Mouse (Mus musculus) liver, embryonic 11.5 days (tissue): ENCODE measurements around the gene Slit3. TPM values are rescaled to one million over a fixed set of nuclear protein-coding genes. Genes with fewer than 3 reads are reported as not detected.

Source experiments
- ATAC-seq: fragments of 200-750 bp; cut with Nextera tagmentation; replicated peaks from 2 replicates; pipeline ENCODE4 v1.8.0; 2017; ENCODE audit warnings: moderate number of reproducible peaks, mild to moderate bottlenecking, moderate TSS enrichment, moderate library complexity; ENCODE audit not compliant: low FRiP score
- DNase-seq: peaks from one replicate; pipeline ENCODE4 v3.0.0-alpha.2; 2017; ENCODE audit warnings: low spot score
- H3K27ac ChIP-seq: fragments of 300-500 bp; sonication (generic); 2 replicates; pipeline ENCODE4 v1.5.1; 2014; ENCODE audit warnings: mild to moderate bottlenecking, low read depth, low read length, control low read depth
- H3K27me3 ChIP-seq: fragments of 300-500 bp; sonication (generic); replicated peaks from 2 replicates; pipeline ENCODE4 v1.6.1; 2014; ENCODE audit warnings: low read length, mixed read lengths; ENCODE audit not compliant: control insufficient read depth, insufficient read depth
- H3K36me3 ChIP-seq: fragments of 300-500 bp; sonication (generic); 2 replicates; pipeline ENCODE4 v1.6.1; 2014; ENCODE audit warnings: mild to moderate bottlenecking, low read length, moderate library complexity, mixed read lengths; ENCODE audit not compliant: control insufficient read depth, insufficient read depth
- H3K4me1 ChIP-seq: fragments of 300-500 bp; sonication (generic); replicated peaks from 2 replicates; pipeline ENCODE4 v1.6.1; 2014; ENCODE audit warnings: low read length, mixed read lengths; ENCODE audit not compliant: control insufficient read depth, insufficient read depth
- H3K4me2 ChIP-seq: fragments of 300-500 bp; sonication (generic); 2 replicates; pipeline ENCODE4 v1.6.1; 2014; ENCODE audit warnings: mild to moderate bottlenecking, control low read depth, moderate library complexity
- H3K4me3 ChIP-seq: fragments of 300-500 bp; sonication (generic); 2 replicates; pipeline ENCODE4 v1.5.1; 2014; ENCODE audit warnings: low read depth, low read length, control low read depth
- H3K9ac ChIP-seq: fragments of 300-500 bp; sonication (generic); 2 replicates; pipeline ENCODE4 v1.6.1; 2014; ENCODE audit warnings: low read depth, low read length, control low read depth
- H3K9me3 ChIP-seq: fragments of 300-500 bp; sonication (generic); 2 replicates; pipeline ENCODE4 v1.6.1; 2016; ENCODE audit warnings: low read length, inconsistent platforms, mixed read lengths; ENCODE audit not compliant: control insufficient read depth
- WGBS: fragments of 180-500 bp; shearing (Covaris S2); extraction: QIAGEN DNeasy Blood & Tissue Kit; methylation state at CpG from one replicate; pipeline ENCODE4 v1.1.7; 2014; 5-methylcytosine and 5-hydroxymethylcytosine counted together
- polyA plus RNA-seq: library from polyadenylated mRNA; unstranded; fragments of >200 nt; fragmentation: Nextera tagmentation; extraction: Ambion mirVana; gene quantifications from 2 replicates; pipeline ENCODE4 v1.2.1, GENCODE M21; 2014

Gene Slit3
- polyA plus RNA-seq, 1 experiment from 2014 or later = 6.8 TPM

DNA sequence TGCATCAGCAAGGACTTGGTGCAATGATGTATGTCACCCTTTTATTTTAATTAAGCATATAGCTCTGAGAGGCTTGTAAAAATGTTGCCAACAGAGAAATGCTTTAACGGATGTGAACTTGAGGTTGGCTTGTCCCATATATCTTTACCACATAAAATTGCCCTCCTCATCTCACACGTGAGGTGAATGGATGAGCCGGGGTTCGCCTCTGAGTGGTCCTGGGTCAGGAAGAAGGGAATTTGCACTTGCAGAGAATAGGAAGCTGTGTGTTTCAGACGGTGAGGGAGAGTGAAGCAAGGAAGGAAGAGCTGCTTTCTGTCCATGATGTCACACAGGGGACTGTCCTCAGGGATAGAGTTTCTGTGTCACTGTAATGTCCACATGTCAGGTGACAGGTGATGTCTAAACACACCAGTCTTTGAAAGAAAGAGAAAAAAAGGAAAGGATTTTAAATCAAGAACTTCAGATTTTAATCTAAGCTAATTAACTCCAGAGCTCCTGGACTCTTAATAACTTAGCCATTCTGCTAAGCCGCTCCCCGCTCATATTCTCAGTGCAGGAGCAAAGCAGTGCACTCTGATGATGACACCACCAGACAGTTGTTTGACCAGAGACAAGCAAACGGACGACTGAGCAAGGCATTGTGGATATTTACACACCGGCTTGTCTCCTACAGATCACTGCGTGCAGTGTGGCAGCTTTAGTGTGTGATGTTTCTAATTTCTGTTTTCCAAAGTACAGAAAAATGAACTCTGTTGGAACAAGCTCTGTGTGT lies 352.0 kb downstream of the Slit3 start:
- Histone ChIP-seq H3K4me3 (no peak overlapping the region), H3K4me2 (no peak overlapping the region), H3K27ac (no peak overlapping the region), H3K9ac (no peak overlapping the region), H3K9me3 (no peaks in the 10 kb centered on the region), H3K27me3 (no peaks in the 10 kb centered on the region), H3K4me1 (no peaks in the 10 kb centered on the region; the same call in 1 of the 2 replicates), H3K36me3 (no peaks in the 10 kb centered on the region)
- 62% methylated on average over 11 of the region's 11 CpGs for WGBS
- DNase-seq (no peak), ATAC-seq (no peak)

DNA sequence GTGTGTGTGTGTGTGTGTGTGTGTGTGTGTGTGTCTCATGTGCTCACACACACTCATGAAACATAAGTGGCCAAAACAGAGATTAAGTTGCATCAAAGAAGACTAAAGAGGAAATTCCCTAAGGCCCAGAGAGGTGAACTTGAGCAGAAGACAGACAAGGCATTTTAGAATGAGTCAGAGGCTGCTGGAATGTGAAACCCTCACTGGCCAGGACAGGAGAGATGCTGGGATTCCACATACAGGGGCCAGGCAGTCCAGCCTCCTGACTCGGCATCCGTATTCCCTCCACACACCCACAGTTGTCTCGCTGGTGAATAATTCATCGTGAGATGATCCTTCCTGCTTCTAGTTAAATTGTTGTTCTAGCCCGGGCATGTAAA lies 352.6 kb downstream of the Slit3 start:
- no peaks in the 10 kb centered on the region for H3K27me3 ChIP-seq
- 0 out of 2 replicates have a peak, but pooled peaks cover under 1% of the 10 kb centered on the region for H3K9me3 ChIP-seq
- no peak overlapping the region for H3K4me2 ChIP-seq
- no peak for ATAC-seq
- H3K27ac ChIP-seq = no peak overlapping the region
- no peak for DNase-seq
- no peak overlapping the region for H3K9ac ChIP-seq
- WGBS = 79% methylated on average over 5 of the region's 5 CpGs
- H3K4me1 ChIP-seq = no peaks in the 10 kb centered on the region; the same call in 1 of the 2 replicates
- no peaks in the 10 kb centered on the region for H3K36me3 ChIP-seq
- H3K4me3 ChIP-seq = no peak overlapping the region

DNA sequence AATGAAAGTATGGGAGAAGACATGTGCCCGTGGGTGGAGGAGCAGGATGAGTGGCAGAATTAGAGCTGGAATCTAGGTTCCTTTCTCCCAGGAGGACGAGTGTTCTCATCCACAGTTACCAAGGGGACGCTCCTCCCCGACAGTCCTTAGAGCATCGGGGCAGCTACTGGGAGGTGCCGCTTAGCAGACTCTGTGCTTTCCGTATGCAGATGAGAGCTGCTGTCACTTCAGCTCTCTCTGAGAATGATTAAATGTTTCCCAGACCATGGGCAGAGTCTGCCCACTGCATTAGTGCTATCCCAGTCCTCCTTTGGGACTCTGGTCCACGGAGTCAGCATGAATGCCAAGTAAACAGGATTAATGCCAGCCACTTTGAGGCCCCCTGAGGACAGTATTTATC lies 359.1 kb downstream of the Slit3 start:
- Histone ChIP-seq H3K9me3 (0 out of 2 replicates have a peak, but pooled peaks cover 2% of the 10 kb centered on the region), H3K27ac (no peak overlapping the region), H3K9ac (no peak overlapping the region), H3K36me3 (no peaks in the 10 kb centered on the region), H3K27me3 (no peaks in the 10 kb centered on the region), H3K4me2 (no peak overlapping the region), H3K4me3 (no peak overlapping the region), H3K4me1 (peaks cover 6% of the 10 kb centered on the region; the same call in 1 of the 2 replicates)
- DNase-seq = no peak
- no peak for ATAC-seq
- 65% methylated on average over 8 of the region's 8 CpGs for WGBS

DNA sequence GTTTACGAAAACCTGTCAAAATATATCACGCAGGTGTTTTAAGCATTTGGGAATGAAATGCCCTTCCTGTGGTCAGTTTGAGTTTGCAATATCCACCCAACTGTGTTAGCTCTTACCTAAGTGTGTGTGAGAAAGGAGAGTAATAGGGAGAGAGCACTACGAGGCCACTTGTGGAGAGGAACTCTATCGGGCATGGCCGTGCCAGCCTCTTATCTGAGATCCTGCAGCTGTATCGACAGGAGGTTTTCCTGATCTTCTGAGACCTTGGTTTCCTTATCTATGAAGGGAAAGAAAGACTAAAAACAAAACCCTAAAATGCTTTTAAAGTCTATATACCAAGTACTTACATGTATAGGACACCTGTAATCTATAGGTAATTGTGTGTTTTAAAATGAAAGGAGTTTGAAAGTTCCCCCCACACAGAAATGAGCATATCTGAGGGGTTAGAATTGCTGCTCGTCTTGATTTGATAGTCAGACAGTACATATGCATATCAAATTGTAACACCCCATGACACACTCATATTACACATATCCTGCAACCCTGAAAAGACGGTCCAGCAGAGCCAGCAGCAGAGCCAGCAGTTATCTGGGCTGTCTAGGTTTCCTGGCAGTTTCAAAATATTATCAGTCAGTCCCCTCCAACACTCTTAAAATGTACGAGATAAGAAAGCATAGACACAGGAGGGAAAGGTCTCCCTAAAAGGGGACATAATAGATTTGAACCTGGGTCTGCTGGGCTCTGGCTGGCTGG lies 360.8 kb downstream of the Slit3 start:
- Histone ChIP-seq H3K9ac (no peak overlapping the region), H3K36me3 (no peaks in the 10 kb centered on the region), H3K4me3 (no peak overlapping the region), H3K4me2 (peak overlapping the region; percentile 16), H3K9me3 (0 out of 2 replicates have a peak, but pooled peaks cover 2% of the 10 kb centered on the region), H3K27ac (no peak overlapping the region), H3K4me1 (peaks cover 6% of the 10 kb centered on the region; the same call in 1 of the 2 replicates), H3K27me3 (no peaks in the 10 kb centered on the region)
- ATAC-seq (peak; percentile 88), DNase-seq (no peak)
- WGBS = 43% methylated on average over 9 of the region's 9 CpGs

DNA sequence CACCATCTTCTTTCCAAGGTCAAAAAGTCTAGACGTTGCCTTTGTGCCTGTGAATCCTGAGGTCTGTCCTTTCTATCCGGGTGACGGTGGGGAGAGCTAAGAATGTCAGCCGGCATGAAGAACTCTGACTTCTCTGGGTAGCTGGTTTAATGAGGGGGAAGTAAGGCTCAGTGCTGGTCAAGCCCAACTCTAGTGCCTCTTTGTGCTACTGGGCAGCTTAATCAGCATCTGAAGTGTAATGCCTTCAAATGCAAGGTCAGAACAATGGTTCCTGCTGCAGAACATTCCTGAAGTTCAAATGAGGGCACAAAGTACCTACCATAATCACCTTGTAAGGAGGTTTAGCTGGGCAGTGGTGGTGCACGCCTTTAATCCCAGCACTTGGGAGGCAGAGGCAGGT lies 366.9 kb downstream of the Slit3 start:
- WGBS = 84% methylated on average over 5 of the region's 5 CpGs
- H3K9me3 ChIP-seq = no peaks in the 10 kb centered on the region
- H3K36me3 ChIP-seq = no peaks in the 10 kb centered on the region

DNA sequence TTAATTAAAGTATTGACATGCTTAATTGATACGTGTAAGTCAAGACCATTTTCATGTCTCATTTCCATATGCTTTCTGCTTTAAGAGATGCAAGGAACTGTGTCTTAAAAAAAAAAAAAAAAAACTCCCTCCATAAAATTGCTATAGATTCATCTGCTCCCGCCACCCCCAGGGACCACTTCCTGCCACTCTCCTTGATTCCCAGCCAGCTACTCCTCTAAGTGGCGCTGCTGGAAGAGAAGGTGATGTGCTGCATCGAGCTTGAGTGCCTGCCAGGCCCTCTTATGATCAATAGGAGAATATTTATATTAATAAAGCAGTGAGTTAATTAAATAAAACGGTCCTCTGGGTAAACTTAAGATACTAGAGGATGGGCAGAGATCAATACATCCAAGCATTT lies 370.7 kb downstream of the Slit3 start:
- Histone ChIP-seq H3K9ac (no peak overlapping the region), H3K9me3 (no peaks in the 10 kb centered on the region), H3K4me3 (no peak overlapping the region), H3K27me3 (no peaks in the 10 kb centered on the region), H3K36me3 (no peaks in the 10 kb centered on the region), H3K4me1 (no peaks in the 10 kb centered on the region), H3K27ac (no peak overlapping the region), H3K4me2 (no peak overlapping the region)
- ATAC-seq (no peak), DNase-seq (no peak)
- 71% methylated on average over 5 of the region's 5 CpGs for WGBS

More for the DNA sequence above, 366.9 kb downstream of the Slit3 start:
- no peaks in the 10 kb centered on the region for H3K4me1 ChIP-seq
- no peaks in the 10 kb centered on the region for H3K27me3 ChIP-seq
- H3K9ac ChIP-seq = no peak overlapping the region
- H3K4me2 ChIP-seq = no peak overlapping the region
- H3K4me3 ChIP-seq = no peak overlapping the region
- no peak for DNase-seq
- no peak overlapping the region for H3K27ac ChIP-seq
- no peak for ATAC-seq

DNA sequence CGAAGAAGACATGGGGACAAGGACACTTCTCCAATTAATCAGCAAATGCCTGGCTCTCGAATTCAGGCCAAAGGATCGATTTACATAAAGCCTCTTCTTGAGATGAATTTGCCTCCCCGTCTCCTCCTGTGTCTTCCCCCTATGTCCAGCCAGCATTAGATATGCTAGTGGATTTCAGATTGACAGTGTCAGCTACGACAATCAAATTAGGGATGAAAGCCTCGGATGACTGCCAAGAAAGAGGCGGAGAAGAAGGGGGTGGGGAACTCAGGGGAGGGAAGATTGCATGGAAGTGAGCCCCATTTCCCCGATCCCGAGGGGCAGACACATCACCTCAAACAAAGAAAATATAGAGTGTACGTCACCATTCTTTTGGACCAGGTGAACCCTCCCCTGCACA lies 375.9 kb downstream of the Slit3 start:
- ATAC-seq (no peak), DNase-seq (no peak)
- H3K36me3 ChIP-seq = no peaks in the 10 kb centered on the region
- no peak overlapping the region for H3K4me2 ChIP-seq
- H3K27me3 ChIP-seq = peaks cover 3% of the 10 kb centered on the region; the same call in 1 of the 2 replicates
- no peak overlapping the region for H3K9ac ChIP-seq
- no peak overlapping the region for H3K4me3 ChIP-seq
- no peaks in the 10 kb centered on the region for H3K4me1 ChIP-seq
- H3K27ac ChIP-seq = no peak overlapping the region
- 82% methylated on average over 10 of the region's 10 CpGs for WGBS
- no peaks in the 10 kb centered on the region for H3K9me3 ChIP-seq

DNA sequence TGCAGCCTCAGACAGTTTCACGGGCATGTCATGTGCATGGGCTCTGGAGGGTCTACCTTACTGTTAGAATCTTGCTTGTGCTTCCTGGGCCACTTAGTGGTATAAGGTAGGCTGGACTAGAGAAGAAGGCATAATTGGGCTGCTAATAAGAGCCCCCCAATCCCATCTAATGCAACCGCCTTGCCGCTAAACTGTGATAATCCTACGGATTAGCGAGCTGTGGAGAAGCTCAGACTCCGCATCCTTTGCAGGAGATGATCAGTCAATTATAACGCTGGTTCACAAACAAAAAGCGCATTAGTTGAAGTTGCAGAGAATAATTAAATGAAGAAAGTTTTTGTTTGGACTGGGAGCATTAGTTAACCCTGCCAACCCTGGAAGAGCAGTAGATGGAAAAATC lies 376.9 kb downstream of the Slit3 start:
- Histone ChIP-seq H3K27ac (no peak overlapping the region), H3K9ac (no peak overlapping the region), H3K9me3 (no peaks in the 10 kb centered on the region), H3K4me1 (no peaks in the 10 kb centered on the region), H3K4me2 (no peak overlapping the region), H3K27me3 (peaks cover 3% of the 10 kb centered on the region; the same call in 1 of the 2 replicates), H3K4me3 (no peak overlapping the region), H3K36me3 (no peaks in the 10 kb centered on the region)
- 81% methylated on average over 8 of the region's 8 CpGs for WGBS
- ATAC-seq (no peak), DNase-seq (no peak)
